Mouse (Mus musculus) C2C12 (cell line): ENCODE results near the gene Hoxa9. TPM values are rescaled to one million over a fixed set of nuclear protein-coding genes. Genes with fewer than 3 reads are reported as not detected.

Experiments used
- H3K27me3 ChIP-seq: one replicate; pipeline ENCODE4 v1.6.1; 2011; ENCODE audit not compliant: control insufficient read depth, insufficient read depth, insufficient read length
- H3K36me3 ChIP-seq: one replicate; pipeline ENCODE4 v1.6.1; 2011; ENCODE audit not compliant: control insufficient read depth, insufficient read depth
- H3K4me3 ChIP-seq: one replicate; pipeline ENCODE4 v1.5.1; 2011; ENCODE audit warnings: mild to moderate bottlenecking, control low read depth; ENCODE audit not compliant: poor library complexity, insufficient read depth, severe bottlenecking
- H3K79me2 ChIP-seq: one replicate; pipeline ENCODE4 v1.6.1; 2011; ENCODE audit not compliant: control insufficient read depth, insufficient read depth
- H3K79me3 ChIP-seq: one replicate; pipeline ENCODE4 v1.6.1; 2011; ENCODE audit warnings: low read depth, control low read depth
- H3ac ChIP-seq: one replicate; pipeline ENCODE3; 2011; ENCODE audit warnings: low read depth; ENCODE audit not compliant: control insufficient read depth, insufficient read length
- CEBPB ChIP-seq: IDR thresholded peaks from one replicate; pipeline ENCODE4 v1.6.1; 2011; ENCODE audit warnings: low read depth, mild to moderate bottlenecking, control low read depth, moderate library complexity
- CTCF ChIP-seq: IDR thresholded peaks from one replicate; pipeline ENCODE4 v1.5.1; 2011; ENCODE audit not compliant: control insufficient read depth, insufficient read depth, insufficient read length
- FOSL1 ChIP-seq: IDR thresholded peaks from one replicate; pipeline ENCODE4 v1.8.0; 2011; ENCODE audit warnings: mild to moderate bottlenecking, low read length; ENCODE audit not compliant: poor library complexity, insufficient read depth, severe bottlenecking
- MAX ChIP-seq: IDR thresholded peaks from one replicate; pipeline ENCODE4 v1.6.1; 2011; ENCODE audit warnings: mild to moderate bottlenecking, control low read depth
- MYOD1 ChIP-seq: IDR thresholded peaks from one replicate; pipeline ENCODE4 v1.6.1; 2011; ENCODE audit warnings: low read depth; ENCODE audit not compliant: control insufficient read depth, insufficient read length
- MYOG ChIP-seq: IDR thresholded peaks from one replicate; pipeline ENCODE4 v1.6.1; 2011; ENCODE audit not compliant: control insufficient read depth, insufficient read length; ENCODE audit errors: extremely low read depth
- USF1 ChIP-seq: IDR thresholded peaks from one replicate; pipeline ENCODE4 v1.6.1; 2011; ENCODE audit warnings: low read depth, mild to moderate bottlenecking, control low read depth, moderate library complexity
- polyA plus RNA-seq: library from polyadenylated mRNA; unstranded; fragments of >200 nt; fragmentation: generic; extraction: Trizol; gene quantifications from one replicate; pipeline ENCODE4 v1.2.1, GENCODE M21; 2012; ENCODE audit warnings: missing spikeins

Hoxa9 gene
- polyA plus RNA-seq, 1 experiment: 19.3 TPM

DNA sequence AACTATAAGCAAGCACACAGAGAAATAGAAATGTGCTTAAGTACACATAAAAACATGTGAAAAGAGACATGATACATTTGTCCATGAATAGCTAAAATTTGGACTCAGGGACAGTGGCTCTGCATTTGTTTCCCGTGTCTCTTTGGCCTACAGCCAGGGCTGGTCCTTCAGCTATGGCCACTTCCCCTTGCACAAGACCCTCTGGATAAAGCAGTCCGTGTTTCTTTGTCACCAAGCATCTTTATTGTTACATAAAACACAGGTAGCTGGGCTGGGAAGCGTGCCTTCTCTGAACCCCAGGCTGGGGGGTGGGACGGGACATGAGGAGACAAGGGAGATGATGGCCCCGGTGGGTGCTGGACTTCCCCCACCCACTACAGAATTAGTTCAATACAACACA lies 16.6 kb downstream of the Hoxa9 start:
- Histone ChIP-seq H3K79me2 (peaks cover 74% of the 10 kb centered on the region), H3ac (no peak overlapping the region), H3K27me3 (no peaks in the 10 kb centered on the region), H3K79me3 (peaks cover 41% of the 10 kb centered on the region), H3K36me3 (no peaks in the 10 kb centered on the region), H3K4me3 (no peak overlapping the region)
- no peak for TF ChIP-seq MYOD1
- no peak for TF ChIP-seq FOSL1
- TF ChIP-seq MYOG: no peak
- no peak for TF ChIP-seq USF1
- TF ChIP-seq CTCF: no peak
- TF ChIP-seq MAX: no peak
- TF ChIP-seq CEBPB: no peak

DNA sequence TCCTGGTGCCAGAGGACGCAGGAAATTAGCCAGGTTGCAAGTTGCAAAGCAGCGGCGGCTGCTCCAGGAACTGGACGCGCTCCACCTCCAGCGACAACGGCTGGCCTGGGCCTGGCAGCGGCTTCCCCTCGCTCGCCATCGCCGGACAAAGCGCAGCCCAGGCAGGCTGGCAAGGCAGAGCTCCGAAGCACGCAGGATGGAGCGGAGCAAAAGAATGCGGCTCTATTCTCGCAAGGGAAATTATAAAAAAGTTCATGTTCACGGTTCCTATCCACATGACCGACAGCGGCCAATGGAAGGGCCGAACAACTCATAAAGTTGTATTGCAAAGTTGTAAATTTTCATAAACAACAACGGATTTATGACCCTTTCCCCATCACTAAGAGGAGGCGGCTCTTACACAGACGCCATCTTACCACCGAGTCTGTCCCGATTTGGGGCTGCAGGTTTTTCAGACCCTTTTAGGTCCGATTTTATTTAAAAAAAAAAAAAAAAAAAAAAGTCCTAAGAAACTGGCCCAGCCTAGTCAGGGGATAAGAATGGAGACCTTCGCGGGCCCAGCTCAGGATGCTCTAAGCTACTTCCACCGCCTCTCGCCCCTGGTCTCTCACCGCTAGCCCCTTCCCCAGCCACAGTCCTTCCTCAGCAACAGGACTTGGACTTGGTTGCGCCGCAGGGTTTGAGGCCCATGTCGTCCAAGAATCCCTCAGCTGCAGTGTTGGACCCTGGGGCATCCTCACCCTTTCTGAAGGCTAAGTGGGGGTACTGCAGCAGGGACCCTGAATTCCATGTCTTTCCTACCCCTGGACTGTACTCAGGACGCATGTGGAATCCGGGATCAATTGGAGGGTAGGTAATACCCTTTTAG lies 17.5 kb downstream of the Hoxa9 start, which contains the start of the genes Hoxa3 and Gm28308:
Gene Hoxa3, minus strand, starts transcription at position 218 of the 868 bp plus-strand sequence.
Gene Gm28308, minus strand, starts transcription at position 221 of the 868 bp plus-strand sequence.
- H3K36me3 ChIP-seq: no peaks in the 10 kb centered on the region
- H3K4me3 ChIP-seq: peak within 1 kb of the TSS; percentile 59
- peak within 1 kb of the TSS; percentile 88 for H3ac ChIP-seq
- no peaks in the 10 kb centered on the region for H3K27me3 ChIP-seq
- H3K79me3 ChIP-seq: peaks cover 46% of the 10 kb centered on the region
- TF ChIP-seq USF1: peak; percentile 88
- no peak for TF ChIP-seq MAX
- no peak for TF ChIP-seq CEBPB
- no peak for TF ChIP-seq CTCF
- H3K79me2 ChIP-seq: peaks cover 81% of the 10 kb centered on the region

DNA sequence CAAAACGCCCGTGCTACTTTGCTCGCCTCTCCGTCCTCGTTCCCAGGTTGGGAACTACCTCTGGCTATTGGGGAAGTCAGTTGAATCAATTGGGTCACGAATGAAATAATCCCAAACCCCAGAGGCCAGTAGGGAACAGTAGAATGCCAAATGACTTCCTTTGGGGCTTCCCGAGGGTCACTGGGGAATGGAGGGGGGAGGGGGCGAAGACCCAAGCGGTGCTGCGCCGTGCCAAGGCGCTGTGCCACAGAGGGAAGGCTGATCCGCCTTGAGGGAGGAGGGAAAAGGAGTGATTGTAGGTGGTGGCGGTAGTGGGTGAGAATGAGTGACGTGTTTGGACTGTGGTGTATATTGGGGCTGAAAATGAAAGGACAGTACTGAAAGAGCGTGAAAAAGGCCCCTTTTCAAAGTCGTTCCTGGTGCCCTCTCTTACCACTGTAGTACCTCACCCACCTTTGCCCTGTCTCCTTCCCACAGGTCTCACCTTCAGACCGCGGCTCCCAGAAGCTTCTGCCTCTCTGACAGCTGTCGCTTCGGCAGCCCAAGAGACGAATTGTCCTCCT lies 18.3 kb downstream of the Hoxa9 start:
- Histone ChIP-seq H3ac (peak overlapping the region; percentile 78), H3K4me3 (peak overlapping the region; percentile 59), H3K36me3 (no peaks in the 10 kb centered on the region), H3K79me2 (peaks cover 88% of the 10 kb centered on the region), H3K27me3 (no peaks in the 10 kb centered on the region), H3K79me3 (peaks cover 48% of the 10 kb centered on the region)
- TF ChIP-seq FOSL1 (no peak), CTCF (no peak), USF1 (no peak), MYOD1 (no peak), MYOG (no peak), MAX (no peak)

DNA sequence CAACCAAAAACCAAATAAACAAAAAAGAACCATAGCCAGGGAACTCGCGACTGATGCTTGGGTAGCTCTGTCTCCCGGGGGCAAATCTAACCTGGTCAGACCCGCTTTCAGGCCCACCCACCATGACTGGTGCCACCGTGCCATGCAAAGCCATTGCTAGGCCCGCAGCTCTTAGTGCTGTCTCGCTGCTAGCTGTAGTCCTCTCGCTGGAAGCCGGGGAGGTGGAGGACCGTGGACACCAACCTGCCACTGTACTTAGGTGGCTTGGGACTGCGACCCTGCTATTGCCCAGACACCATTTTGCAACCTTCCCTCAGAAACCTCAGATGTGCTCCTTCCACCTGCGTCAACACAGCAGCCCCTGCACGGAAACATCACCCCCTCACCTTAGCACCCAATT lies 18.9 kb downstream of the Hoxa9 start:
- no peaks in the 10 kb centered on the region for H3K27me3 ChIP-seq
- TF ChIP-seq MYOG (no peak), CTCF (no peak), MYOD1 (no peak), MAX (no peak), FOSL1 (no peak), USF1 (no peak), CEBPB (no peak)
- peak overlapping the region; percentile 59 for H3K4me3 ChIP-seq
- peak overlapping the region; percentile 30 for H3ac ChIP-seq
- peaks cover 48% of the 10 kb centered on the region for H3K79me3 ChIP-seq
- H3K36me3 ChIP-seq: peaks cover 5% of the 10 kb centered on the region
- peaks cover 92% of the 10 kb centered on the region for H3K79me2 ChIP-seq

DNA sequence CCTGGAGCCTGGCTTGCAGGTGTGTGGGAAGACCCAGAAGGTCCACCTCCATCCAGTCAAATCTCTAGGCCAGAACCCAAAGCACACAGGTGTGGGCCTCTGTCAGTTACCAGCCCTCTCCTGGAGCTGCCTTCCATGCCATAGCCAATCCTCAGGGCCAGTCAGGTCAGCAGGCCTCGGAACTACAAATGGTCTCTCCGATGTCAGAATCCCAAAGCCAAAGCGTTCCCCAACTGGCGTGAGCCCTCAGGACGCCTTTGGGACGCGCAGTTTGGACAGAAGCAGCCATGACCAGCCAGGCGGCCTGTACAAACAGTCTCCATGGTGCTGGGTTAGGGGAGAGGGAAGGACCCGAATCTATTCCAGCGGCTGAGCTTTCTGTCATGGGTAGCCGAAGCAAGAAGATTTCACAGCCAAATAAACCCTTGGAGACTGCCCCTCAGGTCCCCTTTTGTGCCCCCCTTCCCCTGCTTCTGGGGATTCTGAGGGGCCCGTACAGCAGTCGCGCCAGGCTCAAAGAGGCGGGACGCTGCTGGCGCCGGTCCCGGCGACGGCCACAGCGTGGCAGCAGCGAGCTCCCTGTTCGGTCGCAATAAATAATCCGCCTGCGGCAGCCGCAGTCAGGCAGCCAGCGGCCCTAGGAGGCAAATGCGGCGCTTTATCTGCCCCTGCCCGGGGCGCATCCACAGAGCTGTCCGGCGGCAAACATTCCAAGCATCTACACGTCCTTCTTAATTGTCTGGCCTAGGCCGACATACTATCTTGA lies 19.5 kb downstream of the Hoxa9 start:
- TF ChIP-seq FOSL1 (no peak), CTCF (peak; percentile 87), MYOD1 (no peak)
- no peaks in the 10 kb centered on the region for H3K27me3 ChIP-seq
- peak overlapping the region; percentile 59 for H3K4me3 ChIP-seq

DNA sequence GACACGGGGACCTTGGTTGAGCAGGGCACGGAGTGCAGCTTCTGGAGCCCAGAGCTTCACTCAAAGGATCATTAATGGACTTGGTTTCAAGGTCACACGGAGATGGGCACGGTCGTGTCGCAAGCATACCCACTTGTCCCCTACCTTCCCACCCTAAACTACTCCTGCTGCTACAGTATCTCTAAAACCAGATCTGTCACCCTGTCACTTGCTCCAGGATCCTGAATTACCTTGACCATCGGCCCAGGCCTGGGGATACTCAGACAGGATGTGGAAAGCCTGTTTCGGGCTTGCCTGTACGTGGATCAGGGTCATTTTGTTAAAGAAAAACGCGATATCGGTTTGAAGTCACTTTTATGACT lies 21.2 kb downstream of the Hoxa9 start:
- Histone ChIP-seq H3K36me3 (peaks cover 28% of the 10 kb centered on the region), H3ac (no peak overlapping the region), H3K27me3 (no peaks in the 10 kb centered on the region), H3K4me3 (no peak overlapping the region), H3K79me2 (peaks cover 71% of the 10 kb centered on the region), H3K79me3 (peaks cover 34% of the 10 kb centered on the region)
- TF ChIP-seq MYOG (no peak), MYOD1 (no peak), CTCF (no peak), MAX (no peak), FOSL1 (no peak), USF1 (no peak), CEBPB (no peak)

More for the DNA sequence above, 19.5 kb downstream of the Hoxa9 start:
- Histone ChIP-seq H3K36me3 (peaks cover 11% of the 10 kb centered on the region), H3K79me3 (peaks cover 48% of the 10 kb centered on the region), H3K79me2 (peaks cover 87% of the 10 kb centered on the region), H3ac (peak overlapping the region; percentile 71)
